Mouse (Mus musculus) lung, postnatal 4 days (tissue): ENCODE data around the gene Pigv.
A peak's percentile ranks its signal among the peaks of the same experiment; 100 is the strongest.

ENCODE experiments used
- DNase-seq, 2 experiments: peaks; one replicate each; pipeline ENCODE4 v3.0.0; 2021

The Pigv gene

GRCm38 (mm10) chr4:133671881-133672844 is at the start of gene Pigv:
Pigv (minus strand) TSS chr4:133672647.
- peak; percentile 95 to 96 for DNase-seq

- DNase-seq = no peak
Measured at GRCm38 (mm10) chr4:133719791-133720190, 47.3 kb upstream of the Pigv start.

- no peak for DNase-seq
Measured at GRCm38 (mm10) chr4:133712755-133713154, 40.3 kb upstream of the Pigv start.

GRCm38 (mm10) chr4:133711307-133712076 is 39.0 kb upstream of the Pigv start:
- DNase-seq = no peak

- DNase-seq = no peak
Measured at GRCm38 (mm10) chr4:133709395-133709794, 36.9 kb upstream of the Pigv start.

GRCm38 (mm10) chr4:133707464-133707863 is 35.0 kb upstream of the Pigv start:
- DNase-seq = no peak

- peak; percentile 85 to 89 for DNase-seq
Measured at GRCm38 (mm10) chr4:133706956-133707355, 34.5 kb upstream of the Pigv start.

GRCm38 (mm10) chr4:133705062-133705461 is 32.6 kb upstream of the Pigv start:
- no peak for DNase-seq

GRCm38 (mm10) chr4:133700905-133701368 is 28.5 kb upstream of the Pigv start:
- peak; percentile 63 to 73 for DNase-seq

GRCm38 (mm10) chr4:133695363-133695762 is 22.9 kb upstream of the Pigv start:
- no peak for DNase-seq

GRCm38 (mm10) chr4:133690252-133690651 is 17.8 kb upstream of the Pigv start:
- DNase-seq = peak in 1 of 2 experiments; percentile 30

- peak; percentile 24 to 43 for DNase-seq
Measured at GRCm38 (mm10) chr4:133688417-133689067, 16.1 kb upstream of the Pigv start.

- no peak for DNase-seq
Measured at GRCm38 (mm10) chr4:133687126-133687525, 14.7 kb upstream of the Pigv start.

- no peak for DNase-seq
Measured at GRCm38 (mm10) chr4:133686512-133686911, 14.1 kb upstream of the Pigv start.

GRCm38 (mm10) chr4:133680206-133680786 is 7.8 kb upstream of the Pigv start:
- no peak for DNase-seq

- DNase-seq = no peak
Measured at GRCm38 (mm10) chr4:133679629-133680028, 7.2 kb upstream of the Pigv start.

GRCm38 (mm10) chr4:133677266-133677665 is 4.8 kb upstream of the Pigv start:
- DNase-seq = no peak

GRCm38 (mm10) chr4:133676189-133676588 is 3.7 kb upstream of the Pigv start:
- no peak for DNase-seq

GRCm38 (mm10) chr4:133675594-133676016 is 3.2 kb upstream of the Pigv start:
- DNase-seq = peak; percentile 80 to 87

GRCm38 (mm10) chr4:133674331-133674695 is 1.9 kb upstream of the Pigv start:
- DNase-seq = no peak

- DNase-seq = peak; percentile 70 to 73
Measured at GRCm38 (mm10) chr4:133673666-133674330, 1.4 kb upstream of the Pigv start.
